Mouse (Mus musculus): ENCODE results near the gene Naa11. TPM values are rescaled to one million over a fixed set of nuclear protein-coding genes. Genes with fewer than 3 reads are reported as not detected.

Naa11 gene
- total RNA-seq, 1 experiment from 2014 or later = not detected

- ATAC-seq (replicated peaks; ENCODE audit: insufficient number of reproducible peaks, low FRiP score, low TSS enrichment, poor library complexity, severe bottlenecking) = no peak
These were observed 43.4 kb downstream of the Naa11 start for GRCm38 (mm10) chr5:97348760-97349159.

GRCm38 (mm10) chr5:97348310-97348709 lies 43.9 kb downstream of the Naa11 start:
- ATAC-seq (replicated peaks; ENCODE audit: insufficient number of reproducible peaks, low FRiP score, low TSS enrichment, poor library complexity, severe bottlenecking) = no peak

DNA sequence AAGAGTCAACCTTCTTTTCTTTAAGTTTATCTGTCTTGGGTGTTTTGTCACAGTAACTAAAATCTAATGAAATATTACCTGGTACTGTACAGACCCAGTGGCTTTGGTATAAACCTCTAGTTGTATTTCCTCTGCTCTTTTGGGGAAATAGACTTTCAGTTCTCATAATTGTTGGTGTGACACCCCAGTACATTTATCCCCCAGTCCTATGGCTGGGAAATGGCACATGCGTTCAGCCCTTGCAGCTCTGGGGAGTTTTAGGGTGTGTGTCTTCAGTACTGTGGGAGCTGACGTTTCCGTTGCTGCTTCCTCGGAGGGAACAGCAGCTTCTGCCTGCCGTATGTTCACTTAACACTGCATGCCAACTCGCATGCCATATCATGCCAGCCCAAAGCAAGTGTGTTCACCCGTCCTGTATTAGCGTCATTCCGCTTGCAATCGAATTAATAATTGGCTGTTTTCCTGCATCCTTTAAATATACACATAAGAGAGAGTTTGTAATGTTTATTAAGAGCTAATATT lies 46.4 kb downstream of the Naa11 start:
- no peak for ATAC-seq (replicated peaks; ENCODE audit: insufficient number of reproducible peaks, low FRiP score, low TSS enrichment, poor library complexity, severe bottlenecking)

GRCm38 (mm10) chr5:97345129-97345528 lies 47.0 kb downstream of the Naa11 start:
- no peak for ATAC-seq (replicated peaks; ENCODE audit: insufficient number of reproducible peaks, low FRiP score, low TSS enrichment, poor library complexity, severe bottlenecking)

GRCm38 (mm10) chr5:97344144-97344543 lies 48.0 kb downstream of the Naa11 start:
- no peak for ATAC-seq (replicated peaks; ENCODE audit: insufficient number of reproducible peaks, low FRiP score, low TSS enrichment, poor library complexity, severe bottlenecking)

- no peak for ATAC-seq (replicated peaks; ENCODE audit: insufficient number of reproducible peaks, low FRiP score, low TSS enrichment, poor library complexity, severe bottlenecking)
These were observed 57.4 kb downstream of the Naa11 start for GRCm38 (mm10) chr5:97334794-97335193.

Other genes starting within 250 kb of the Naa11 start
- gene Gk2, start 64.6 kb upstream of the Naa11 start, total RNA-seq (2017) = not detected in 3 replicates

Data from monocyte, adult 5-6 weeks (primary cell).